Mouse (Mus musculus): Measurements from ENCODE around the gene Hes3. TPM values are rescaled to one million over a fixed set of nuclear protein-coding genes. Genes with fewer than 3 reads are reported as not detected.

Hes3 gene
- total RNA-seq, 2 experiments from 2014 or later = 0.30 to 0.37 TPM

- DNase-seq (ENCODE audit: low spot score in 2 of 2) = no peak
- intact Hi-C loops (cut with DNase I) = no loop called here
These were observed 20.7 kb upstream of the Hes3 start for GRCm38 (mm10) chr4:152312186-152312585.

GRCm38 (mm10) chr4:152307542-152307941 lies 16.1 kb upstream of the Hes3 start:
- intact Hi-C loops (cut with DNase I) = no loop called here

DNA sequence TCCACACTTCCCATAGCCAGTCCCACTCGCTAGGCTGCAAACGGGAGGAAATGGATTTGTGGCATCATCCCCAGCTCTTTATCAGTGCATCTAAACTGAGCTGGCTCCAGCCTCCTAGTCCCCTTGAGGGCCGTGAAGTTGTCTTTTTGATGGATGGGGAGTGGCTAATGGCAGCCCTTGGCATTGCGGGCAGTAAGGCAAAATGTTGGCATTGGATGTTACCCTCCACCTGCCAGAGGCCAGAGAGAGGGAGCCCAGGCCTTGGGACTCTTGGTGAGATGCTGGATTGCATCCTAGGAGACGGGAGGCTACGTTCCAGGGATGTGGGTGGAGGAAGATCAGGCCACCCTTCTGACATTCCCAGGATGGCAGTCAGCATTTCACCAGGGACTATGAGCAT lies 14.5 kb upstream of the Hes3 start:
- intact Hi-C loops (cut with DNase I) = no loop called here
- no peak for DNase-seq (ENCODE audit: low spot score in 2 of 2)

More at GRCm38 (mm10) chr4:152307542-152307941, 16.1 kb upstream of the Hes3 start:
- no peak for DNase-seq (ENCODE audit: low spot score in 2 of 2)

- DNase-seq (ENCODE audit: low spot score in 2 of 2) = no peak
- intact Hi-C loops (cut with DNase I) = no loop called here
These were observed 13.2 kb upstream of the Hes3 start for GRCm38 (mm10) chr4:152304685-152305084.

DNA sequence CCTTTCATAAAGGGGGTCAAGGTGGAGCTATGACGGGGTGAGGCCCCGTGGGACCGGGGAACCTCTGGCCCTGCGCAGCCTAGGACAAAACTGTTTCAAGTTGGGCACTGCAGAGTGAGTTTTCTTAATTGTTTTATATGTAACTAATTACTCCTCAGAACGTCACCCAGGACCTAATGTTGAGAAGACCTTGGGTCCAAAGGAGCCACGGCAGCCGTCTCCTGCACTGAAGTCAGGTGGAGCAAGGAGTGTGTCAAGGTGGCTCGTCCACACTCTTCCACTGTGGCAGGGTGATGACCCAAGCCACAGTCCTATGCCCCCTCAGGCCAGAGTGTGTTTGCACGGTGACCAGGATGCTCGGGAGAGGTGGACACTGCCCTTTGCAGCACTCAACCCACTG lies 11.7 kb upstream of the Hes3 start:
- intact Hi-C loops (cut with DNase I) = no loop called here
- no peak for DNase-seq (ENCODE audit: low spot score in 2 of 2)

GRCm38 (mm10) chr4:152302012-152302411 lies 10.6 kb upstream of the Hes3 start:
- intact Hi-C loops (cut with DNase I) = no loop called here
- DNase-seq (ENCODE audit: low spot score in 2 of 2) = no peak

DNA sequence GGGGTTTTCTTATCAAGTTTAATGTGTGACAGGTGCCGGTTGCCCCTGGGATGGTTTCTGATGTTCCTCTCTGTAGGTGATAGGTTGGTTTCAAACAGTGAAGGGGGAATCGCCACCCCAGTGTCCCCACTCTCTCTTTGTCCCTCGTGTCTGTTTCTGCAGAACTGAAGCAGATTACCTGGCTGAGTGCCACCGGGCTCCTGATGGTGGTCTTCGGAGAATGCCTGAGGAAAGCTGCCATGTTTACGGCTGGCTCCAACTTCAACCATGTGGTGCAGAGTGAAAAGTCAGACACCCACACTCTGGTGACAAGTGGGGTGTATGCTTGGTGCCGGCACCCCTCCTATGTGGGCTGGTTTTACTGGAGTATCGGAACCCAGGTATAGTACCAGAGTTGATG lies 8.9 kb upstream of the Hes3 start:
- intact Hi-C loops (cut with DNase I) = no loop called here

GRCm38 (mm10) chr4:152298836-152299235 lies 7.4 kb upstream of the Hes3 start:
- no peak for DNase-seq (ENCODE audit: low spot score in 2 of 2)
- intact Hi-C loops (cut with DNase I) = no loop called here

More for the DNA sequence above, 8.9 kb upstream of the Hes3 start:
- DNase-seq (ENCODE audit: low spot score in 2 of 2) = no peak

DNA sequence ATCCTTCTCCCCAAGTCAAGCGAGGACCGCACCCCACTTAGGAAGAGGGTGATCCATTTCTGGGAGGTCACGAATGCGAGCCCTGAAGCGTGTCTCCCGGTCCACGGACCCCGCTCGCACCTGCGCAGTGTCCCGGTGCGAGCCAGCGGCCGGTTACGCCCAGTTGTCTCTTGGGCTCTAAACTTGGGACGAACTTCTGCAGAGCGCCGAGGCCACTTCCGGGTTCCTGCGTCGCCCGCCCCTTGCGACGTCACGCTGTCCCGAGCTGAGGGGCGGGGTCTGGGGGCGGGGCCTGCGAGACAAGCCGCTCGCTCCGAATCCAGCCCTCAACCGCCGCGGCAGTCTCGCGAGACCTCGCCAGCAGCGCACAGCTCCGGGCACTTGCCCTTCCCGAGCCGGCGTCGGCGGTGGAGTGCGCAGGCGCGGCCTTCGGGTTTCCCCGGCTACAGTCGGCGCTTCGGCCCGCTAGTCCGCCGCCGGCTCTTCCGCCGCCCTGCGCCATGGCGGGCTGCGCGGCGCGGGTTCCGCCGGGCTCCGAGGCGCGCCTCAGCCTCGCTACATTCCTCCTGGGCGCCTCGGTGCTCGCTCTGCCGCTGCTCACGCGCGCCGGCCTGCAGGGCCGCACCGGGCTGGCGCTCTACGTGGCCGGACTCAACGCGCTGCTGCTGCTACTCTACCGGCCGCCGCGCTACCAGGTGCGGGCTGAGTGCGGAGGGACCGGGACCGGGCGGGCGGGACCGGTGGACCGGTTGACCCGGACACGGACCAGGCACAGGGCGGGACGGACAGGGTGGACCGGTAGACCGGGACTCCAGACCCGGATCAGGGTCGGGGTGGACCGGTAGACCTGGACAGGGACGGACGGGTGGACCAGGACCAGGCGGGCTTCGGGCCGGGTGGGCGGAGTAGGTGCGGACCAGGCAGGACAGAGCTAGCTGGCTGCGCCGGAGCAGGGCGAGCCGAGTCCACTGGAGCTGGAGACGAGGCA lies 5.7 kb upstream of the Hes3 start, which contains the start of gene Icmt:
TSS of gene Icmt (plus strand) at position 354 of the 988 bp plus-strand sequence.
- intact Hi-C loops (cut with DNase I) = no loop called here
- DNase-seq (ENCODE audit: low spot score in 2 of 2) = peak; percentile 99

- intact Hi-C loops (cut with DNase I) = no loop called here
These were observed 4.9 kb upstream of the Hes3 start for GRCm38 (mm10) chr4:152296371-152296770.

GRCm38 (mm10) chr4:152295916-152296315 lies 4.5 kb upstream of the Hes3 start:
- intact Hi-C loops (cut with DNase I) = no loop called here
- no peak for DNase-seq (ENCODE audit: low spot score in 2 of 2)

More at GRCm38 (mm10) chr4:152296371-152296770, 4.9 kb upstream of the Hes3 start:
- DNase-seq (ENCODE audit: low spot score in 2 of 2) = no peak

GRCm38 (mm10) chr4:152294188-152294929 lies 2.9 kb upstream of the Hes3 start:
- intact Hi-C loops (cut with DNase I) = no loop called here
- DNase-seq (ENCODE audit: low spot score in 2 of 2) = no peak

GRCm38 (mm10) chr4:152292102-152292765 lies 772 bp upstream of the Hes3 start:
- DNase-seq (ENCODE audit: low spot score in 2 of 2) = no peak
- intact Hi-C loops (cut with DNase I) = no loop called here

DNA sequence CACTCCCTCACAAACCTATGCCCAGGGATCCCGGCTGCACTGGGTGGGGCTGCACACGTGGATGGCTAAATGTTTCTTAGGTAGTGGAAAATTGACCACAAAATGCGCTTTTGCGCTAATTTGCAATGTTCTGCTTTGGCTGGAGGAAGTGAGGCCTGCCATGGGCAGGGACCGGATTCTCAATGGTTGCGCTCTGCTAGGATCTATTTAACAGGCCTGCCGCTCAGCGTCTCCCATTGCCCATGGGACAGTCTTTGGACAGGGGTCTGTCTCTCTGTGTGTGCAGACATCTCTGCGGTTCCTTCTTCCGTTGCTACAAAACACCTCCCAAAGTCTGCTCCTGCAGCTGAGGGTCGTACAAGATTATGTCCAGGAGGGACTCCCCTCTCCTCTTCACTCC lies 471 bp downstream of the Hes3 start:
- DNase-seq (ENCODE audit: low spot score in 2 of 2) = no peak
- intact Hi-C loops (cut with DNase I) = no loop called here

DNA sequence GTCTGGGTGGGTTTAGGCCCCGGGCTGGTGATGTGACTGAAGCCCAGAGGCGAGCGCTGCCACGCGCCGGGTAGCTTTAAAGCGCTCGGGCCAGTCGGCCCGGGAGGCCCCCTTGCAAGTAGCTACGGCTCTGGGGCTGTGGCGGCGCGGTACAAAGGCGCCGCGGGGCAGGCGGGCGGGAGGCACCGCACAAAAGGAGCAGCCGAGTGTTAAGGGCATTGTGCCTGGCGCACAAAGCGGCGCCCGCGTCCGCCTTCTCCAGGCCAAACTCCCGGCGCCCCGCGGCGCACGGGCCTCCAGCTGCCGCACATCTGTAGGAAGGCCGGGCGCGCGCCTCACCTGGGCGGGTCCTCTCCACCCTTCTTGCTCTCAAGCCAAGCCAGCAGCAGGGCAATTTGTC lies 1.1 kb downstream of the Hes3 start:
- intact Hi-C loops (cut with DNase I) = no loop called here
- DNase-seq (ENCODE audit: low spot score in 2 of 2) = no peak

- no peak for DNase-seq (ENCODE audit: low spot score in 2 of 2)
- intact Hi-C loops (cut with DNase I) = loop anchor here (10.0 kb wide), 1 partner anchor 114 kb away; the partner anchor contains the start of gene Acot7
These were observed 3.0 kb downstream of the Hes3 start for GRCm38 (mm10) chr4:152288398-152288945.

DNA sequence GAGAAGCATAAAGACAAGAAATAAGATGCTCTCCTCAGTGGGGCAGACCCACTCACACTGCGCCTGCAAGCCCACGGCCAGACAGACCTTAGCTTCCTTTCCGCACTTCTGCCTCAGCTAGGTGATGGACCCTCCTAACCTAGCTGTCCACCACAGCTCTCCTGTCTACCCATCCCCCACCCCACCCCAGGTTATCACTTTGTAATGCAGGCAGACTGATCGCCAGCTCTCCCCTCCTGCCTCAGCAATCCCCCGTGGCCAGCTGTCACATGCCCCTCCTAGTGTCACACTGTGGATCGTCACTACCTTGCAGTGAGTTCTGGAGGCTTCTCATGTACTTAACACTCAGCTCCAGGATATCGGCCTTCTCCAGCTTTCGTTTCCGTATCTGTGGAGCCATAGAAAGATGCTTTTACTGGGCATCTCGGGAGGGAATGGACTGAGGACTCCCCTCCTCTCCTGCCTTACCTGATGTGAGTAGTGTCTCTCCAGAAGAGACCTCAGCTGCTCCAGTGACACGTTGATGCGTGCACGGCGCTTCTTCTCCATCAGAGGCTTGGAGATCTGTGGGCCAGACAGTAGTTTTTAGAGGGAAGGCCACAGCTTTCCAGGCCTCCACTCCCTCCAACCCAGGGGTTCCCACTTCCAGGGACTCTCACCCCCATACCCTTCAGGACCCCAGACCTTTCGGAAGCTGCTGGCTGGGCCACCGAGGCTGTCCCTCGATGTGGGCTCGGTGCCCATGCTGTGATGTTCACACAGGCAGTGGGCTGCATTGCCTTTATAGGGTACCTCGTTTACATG lies 3.9 kb downstream of the Hes3 start:
- intact Hi-C loops (cut with DNase I) = loop anchor here (10.0 kb wide), 1 partner anchor 113 kb away; the partner anchor contains the start of gene Acot7
- DNase-seq (ENCODE audit: low spot score in 2 of 2) = no peak

DNA sequence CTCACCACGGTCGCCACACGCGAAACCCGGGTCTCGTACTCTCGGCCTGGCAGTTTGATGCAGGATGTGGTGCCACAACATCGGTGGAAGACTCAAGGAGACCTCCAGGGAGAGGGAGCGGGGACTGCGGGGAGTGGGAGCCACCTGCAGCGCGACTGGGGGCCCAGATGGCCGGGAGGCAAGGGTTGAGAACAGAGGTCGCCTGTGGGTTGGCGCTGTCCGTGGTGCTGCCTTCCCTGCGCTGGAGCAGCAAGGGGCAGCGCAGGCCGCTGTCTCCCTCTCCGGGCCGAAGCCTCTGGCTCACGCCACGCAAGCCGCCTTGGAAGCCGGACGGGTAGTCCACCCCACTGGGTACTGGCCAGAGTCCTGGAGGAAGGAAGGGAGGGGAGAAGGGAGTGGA lies 4.6 kb downstream of the Hes3 start:
- intact Hi-C loops (cut with DNase I) = loop anchor here (10.0 kb wide), 1 partner anchor 112 kb away; the partner anchor contains the start of gene Acot7
- no peak for DNase-seq (ENCODE audit: low spot score in 2 of 2)

- intact Hi-C loops (cut with DNase I) = loop anchor here (10.0 kb wide), 1 partner anchor 111 kb away; the partner anchor contains the start of gene Acot7
- peak; percentile 47 to 67 for DNase-seq (ENCODE audit: low spot score in 2 of 2)
These were observed 5.3 kb downstream of the Hes3 start for GRCm38 (mm10) chr4:152286183-152286582.
